Mouse (Mus musculus) layer of hippocampus, adult 2 months (tissue): ENCODE measurements at regions not wholly inside any gene's neighbourhood (a gene's known extent, or its start where the extent isn't known, plus 50 kb on each side); places are given as distances from the start of the nearest gene placed in this dataset.

ENCODE experiments used
- DNase-seq, 2 experiments: peaks; one replicate each; pipeline ENCODE4 v3.0.0; 2022; ENCODE audit warnings: low spot score in 2 of 2
- H3K27ac ChIP-seq: fragments of 200-600 bp; 2 replicates; pipeline ENCODE4 v1.8.1; 2022
- H3K4me3 ChIP-seq: fragments of 200-600 bp; 2 replicates; pipeline ENCODE4 v1.8.1; 2022; ENCODE audit warnings: mild to moderate bottlenecking
- CTCF ChIP-seq: fragments of 200-600 bp; conservative IDR thresholded peaks from 2 replicates; pipeline ENCODE4 v1.8.1; 2022; ENCODE audit warnings: antibody characterized with exemption, mild to moderate bottlenecking, moderate library complexity

GRCm38 (mm10) chr15:90432154-90432553 lies 208.0 kb downstream of the Alg10b start:
- TF ChIP-seq CTCF: no peak
- H3K4me3 ChIP-seq: no peak overlapping the region
- no peak for DNase-seq
- H3K27ac ChIP-seq: no peak overlapping the region

GRCm38 (mm10) chr15:90435286-90435685 lies 211.2 kb downstream of the Alg10b start:
- DNase-seq: no peak
- H3K4me3 ChIP-seq: no peak overlapping the region
- TF ChIP-seq CTCF: no peak

More at GRCm38 (mm10) chr15:90435286-90435685, 211.2 kb downstream of the Alg10b start:
- H3K27ac ChIP-seq: no peak overlapping the region
